Mouse (Mus musculus) gastrocnemius, adult 2 months (tissue): ENCODE data around the gene Maml3. TPM values are rescaled to one million over a fixed set of nuclear protein-coding genes. Genes with fewer than 3 reads are reported as not detected.

Experiments
- DNase-seq: peaks from one replicate; pipeline ENCODE4 v3.0.0; 2022
- H3K27ac ChIP-seq: fragments of 200-600 bp; 2 replicates; pipeline ENCODE4 v1.8.1; 2022; ENCODE audit warnings: mild to moderate bottlenecking
- H3K4me3 ChIP-seq: fragments of 200-600 bp; 2 replicates; pipeline ENCODE4 v1.8.1; 2022; ENCODE audit warnings: mild to moderate bottlenecking, moderate library complexity
- CTCF ChIP-seq: fragments of 200-600 bp; IDR thresholded peaks from 2 replicates; pipeline ENCODE4 v1.8.1; 2022; ENCODE audit warnings: antibody characterized with exemption, mild to moderate bottlenecking, moderate library complexity
- intact Hi-C: fragments of 180-260 bp; cut with DNase I; formaldehyde crosslinking; loops from one replicate; pipeline ENCODE4 v1.15.1; 2025
- total RNA-seq, 2 experiments: library from RNA; stranded (reverse); gene quantifications; 2 replicates each; pipeline ENCODE4 v1.2.3; 2021

The Maml3 gene
- total RNA-seq, 2 experiments from 2014 or later: 2.0 to 2.5 TPM

DNA sequence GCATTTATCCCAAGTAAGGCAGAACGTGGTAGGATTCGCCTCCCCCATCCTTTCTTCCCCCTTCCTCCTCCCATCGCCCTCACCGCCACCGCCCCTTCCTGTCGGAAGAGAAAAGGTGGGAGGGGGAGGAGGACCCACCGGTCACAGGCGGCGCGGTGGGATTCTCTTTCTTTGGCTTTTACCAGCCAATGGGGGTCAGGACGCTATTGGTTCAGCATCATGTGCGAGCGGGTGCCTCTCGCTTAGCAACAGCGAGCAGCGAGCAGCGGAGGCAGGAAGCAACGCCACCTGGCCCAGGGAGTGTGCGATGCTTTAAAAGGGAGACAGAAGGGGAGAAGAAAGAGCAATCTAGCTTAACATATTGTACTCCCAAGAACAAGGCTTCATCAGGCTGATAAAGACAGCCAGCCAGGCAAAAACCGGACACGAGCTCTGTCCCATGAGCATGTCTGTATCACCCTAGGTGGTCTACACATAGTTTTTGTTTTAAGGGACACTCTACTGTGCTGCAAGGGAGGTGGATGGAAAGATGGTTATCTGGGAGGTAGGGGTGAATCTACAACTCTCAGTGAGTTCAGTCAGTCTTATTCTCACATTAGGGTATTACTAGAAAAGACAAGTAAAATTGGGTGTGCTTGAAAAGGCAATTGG lies 97.1 kb downstream of the Maml3 start:
- intact Hi-C loops: loop anchor here (10.0 kb wide), 1 partner anchor 303 kb away; no protein-coding TSS in a partner anchor
- Histone ChIP-seq H3K27ac (peak overlapping the region; percentile 61), H3K4me3 (peak overlapping the region; percentile 73)
- no peak; the same call in 1 of the 2 replicates for TF ChIP-seq CTCF
- peak; percentile 40 for DNase-seq

DNA sequence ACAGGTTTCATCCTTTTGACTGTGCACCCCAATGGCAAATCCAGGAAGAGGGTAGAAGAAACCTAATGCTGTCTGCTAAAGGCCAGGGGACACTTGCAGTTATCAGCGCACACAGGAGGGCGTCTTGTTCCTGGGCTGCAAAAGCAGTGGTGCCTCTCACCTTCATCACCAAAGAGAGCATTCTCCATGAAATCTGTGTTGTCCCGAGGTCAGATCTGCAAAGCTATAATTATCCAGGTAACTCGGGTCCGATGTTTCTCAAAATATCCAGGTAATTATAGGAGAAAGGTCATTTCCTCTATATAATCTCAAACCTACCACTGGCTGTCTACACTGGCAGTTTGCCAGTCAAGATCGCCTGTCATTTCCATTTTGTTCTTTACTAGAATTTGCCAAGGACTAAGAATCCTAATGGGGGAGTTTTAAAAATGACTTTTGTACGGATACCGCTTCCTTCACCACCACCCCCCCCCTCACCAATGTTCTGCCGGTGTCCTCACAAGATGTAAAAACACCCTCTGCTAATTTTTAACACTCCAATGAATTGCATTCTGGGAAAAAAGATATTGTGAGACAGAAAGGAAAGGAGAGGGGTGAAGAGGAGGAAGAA lies 98.0 kb downstream of the Maml3 start:
- TF ChIP-seq CTCF: no peak
- H3K4me3 ChIP-seq: peak overlapping the region; percentile 73

DNA sequence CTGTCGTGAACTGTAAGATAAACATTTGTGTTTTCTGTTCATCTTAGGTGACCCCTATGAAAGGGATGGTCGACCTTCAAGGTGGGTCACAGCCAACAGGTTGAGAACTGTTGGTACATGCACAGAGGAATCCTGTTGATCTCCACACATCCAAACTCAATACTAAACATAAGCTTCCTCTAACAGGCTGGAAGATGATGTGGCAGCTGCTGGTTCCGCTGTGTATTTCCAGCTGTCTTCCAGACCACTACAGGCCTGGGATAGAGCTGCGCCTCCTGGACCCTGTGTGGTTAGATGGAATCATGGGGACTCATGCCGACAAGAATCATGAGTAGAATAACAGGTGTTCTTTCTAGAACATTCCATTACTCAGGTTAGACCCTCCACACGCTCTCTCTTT lies 101.2 kb downstream of the Maml3 start:
- Histone ChIP-seq H3K27ac (no peak overlapping the region), H3K4me3 (no peak overlapping the region)
- no peak for TF ChIP-seq CTCF
- DNase-seq: no peak
- intact Hi-C loops: loop anchor here (10.0 kb wide), 1 partner anchor 299 kb away; no protein-coding TSS in a partner anchor

More for the DNA sequence above, 98.0 kb downstream of the Maml3 start:
- intact Hi-C loops: loop anchor here (10.0 kb wide), 1 partner anchor 302 kb away; no protein-coding TSS in a partner anchor
- no peak overlapping the region for H3K27ac ChIP-seq
- no peak for DNase-seq

DNA sequence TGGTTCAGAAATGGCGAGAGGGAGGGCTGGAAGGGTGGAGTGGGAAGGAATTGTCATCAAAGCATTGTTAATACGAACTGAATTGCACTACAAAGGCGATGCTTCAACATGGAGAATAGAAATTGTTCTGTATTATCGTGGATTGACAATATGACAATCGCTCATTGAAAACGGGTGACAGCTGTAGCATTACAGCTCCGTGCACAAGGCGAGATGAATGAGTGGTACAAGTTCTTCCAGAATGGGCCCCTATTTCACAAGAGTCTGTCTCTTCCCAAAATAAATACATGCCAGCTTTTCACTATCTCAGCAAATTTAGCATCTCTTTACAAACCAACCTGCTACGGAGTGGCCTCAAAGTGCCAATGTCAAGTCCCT lies 103.4 kb downstream of the Maml3 start:
- intact Hi-C loops: loop anchor here (10.0 kb wide), 1 partner anchor 297 kb away; no protein-coding TSS in a partner anchor
- no peak for TF ChIP-seq CTCF
- H3K4me3 ChIP-seq: no peak overlapping the region
- H3K27ac ChIP-seq: no peak overlapping the region
- no peak for DNase-seq

DNA sequence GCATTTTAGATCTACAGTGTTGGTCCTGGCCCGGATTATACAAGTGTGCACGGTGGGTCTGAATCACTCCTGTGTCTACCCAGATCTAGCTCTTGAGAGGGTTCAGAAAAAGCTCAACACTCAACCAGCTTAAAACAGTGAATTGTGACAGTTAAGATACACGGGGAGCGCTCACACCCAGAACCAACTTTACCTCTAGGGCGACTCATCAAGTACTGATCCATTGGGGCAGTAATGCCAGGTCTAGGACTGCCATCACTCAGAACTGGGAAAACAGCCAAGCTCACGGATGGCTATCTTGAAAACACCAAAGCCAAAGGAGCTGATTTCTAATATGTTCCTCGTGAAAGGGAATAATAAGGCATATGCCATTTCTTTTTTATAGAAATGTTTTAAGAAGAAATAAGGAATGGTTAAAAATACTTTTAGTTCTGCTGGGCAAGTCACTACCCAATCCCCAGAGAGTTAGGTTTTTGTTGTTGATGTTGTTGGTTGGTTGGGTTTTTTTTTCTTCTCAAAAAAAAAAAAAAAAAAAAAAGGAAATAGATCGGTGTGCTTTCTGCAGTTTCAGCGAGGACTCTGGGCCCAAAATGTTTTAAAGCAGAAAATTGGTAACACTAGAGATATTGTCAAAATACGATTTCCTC lies 103.9 kb downstream of the Maml3 start:
- intact Hi-C loops: loop anchor here (10.0 kb wide), 1 partner anchor 296 kb away; no protein-coding TSS in a partner anchor

GRCm38 (mm10) chr3:51999671-52000437 lies 105.0 kb downstream of the Maml3 start:
- peak; percentile 39 for DNase-seq
- no peak for TF ChIP-seq CTCF
- intact Hi-C loops: loop anchor here (10.0 kb wide), 1 partner anchor 295 kb away; no protein-coding TSS in a partner anchor
- no peak overlapping the region for H3K4me3 ChIP-seq
- H3K27ac ChIP-seq: no peak overlapping the region

More for the DNA sequence above, 103.9 kb downstream of the Maml3 start:
- no peak for TF ChIP-seq CTCF
- H3K27ac ChIP-seq: no peak overlapping the region
- no peak overlapping the region for H3K4me3 ChIP-seq
- DNase-seq: no peak

DNA sequence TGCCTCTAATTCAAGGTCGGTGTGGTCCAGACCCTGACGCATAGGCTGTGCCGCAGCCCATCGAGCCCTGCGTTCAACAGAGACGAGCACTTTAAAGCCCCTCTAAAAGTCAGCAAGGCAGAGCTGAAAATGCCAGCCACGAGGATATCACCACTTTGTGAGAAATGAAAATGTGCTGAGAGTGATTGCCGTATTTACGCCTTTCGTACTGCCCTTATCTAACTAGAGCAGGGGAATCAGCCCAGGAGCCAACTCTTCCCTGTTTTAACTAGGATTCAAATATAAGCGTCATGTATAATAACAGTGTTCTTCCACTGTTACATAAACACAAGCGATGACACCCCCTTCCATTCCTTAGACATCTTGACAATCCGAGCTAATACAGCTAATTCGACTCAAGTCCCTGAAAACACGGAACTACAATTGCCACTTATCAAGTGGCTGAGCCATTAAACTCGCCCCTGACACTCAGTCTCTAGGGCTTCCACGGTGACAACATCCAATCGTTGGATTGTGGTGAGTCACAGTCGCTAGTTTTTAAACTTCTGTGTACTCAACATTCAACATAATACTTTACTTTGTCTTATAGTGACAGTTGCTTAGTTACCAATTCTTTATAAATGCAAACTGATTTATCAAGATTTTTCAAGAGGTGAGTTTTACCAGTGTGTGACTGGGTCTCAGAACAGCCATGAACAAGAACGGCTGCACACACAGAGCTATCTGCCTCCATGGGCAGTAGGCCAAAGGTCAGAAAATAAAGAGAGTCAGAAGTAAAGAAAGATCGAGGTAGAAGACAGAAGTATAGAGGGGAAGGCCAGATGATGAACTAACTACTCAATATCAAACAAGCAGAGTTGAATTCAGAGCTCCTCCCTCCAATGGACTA lies 106.1 kb downstream of the Maml3 start:
- H3K4me3 ChIP-seq: no peak overlapping the region
- TF ChIP-seq CTCF: no peak
- intact Hi-C loops: no loop called here
- no peak for DNase-seq
- H3K27ac ChIP-seq: no peak overlapping the region

DNA sequence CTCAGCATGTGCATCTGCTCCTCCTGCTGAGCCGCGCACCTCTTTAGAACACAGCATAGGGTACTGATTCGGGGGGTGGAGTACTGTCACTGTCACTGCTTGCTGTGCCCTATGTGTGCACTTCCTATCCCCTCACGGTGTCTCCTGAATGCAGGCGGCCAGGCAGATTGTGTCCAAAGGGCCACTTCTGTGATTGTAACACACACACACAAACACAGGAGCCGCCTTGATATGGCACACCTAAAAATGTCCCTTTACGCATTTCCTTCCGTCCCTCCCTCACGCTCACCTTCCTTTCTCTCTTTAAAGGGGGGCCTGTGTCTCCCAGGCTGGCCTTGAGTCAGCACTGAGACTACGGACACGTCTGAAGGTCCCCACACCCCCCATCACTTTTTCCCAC lies 107.3 kb downstream of the Maml3 start:
- Histone ChIP-seq H3K4me3 (no peak overlapping the region), H3K27ac (no peak overlapping the region)
- DNase-seq: no peak
- intact Hi-C loops: no loop called here
- TF ChIP-seq CTCF: no peak

DNA sequence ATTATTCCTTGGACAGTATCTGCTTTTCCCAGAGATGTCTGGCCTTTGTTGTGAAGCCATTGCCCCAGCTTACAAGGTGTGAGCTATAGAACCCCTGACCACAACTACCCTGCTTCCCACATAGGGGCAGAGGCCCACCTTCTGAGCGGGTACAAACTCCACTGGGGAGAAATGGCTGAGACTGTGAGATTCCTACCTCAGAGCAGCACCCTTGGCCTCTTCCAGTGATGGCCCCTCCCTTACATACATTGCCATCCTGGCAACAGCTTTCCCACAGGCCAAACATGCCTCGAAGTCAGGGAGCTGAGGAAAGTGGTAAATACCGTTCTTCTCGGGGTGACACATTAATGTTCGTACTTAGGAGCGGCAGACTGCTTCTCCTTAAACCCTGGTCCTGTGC lies 118.4 kb downstream of the Maml3 start:
- no peak for TF ChIP-seq CTCF
- intact Hi-C loops: no loop called here
- Histone ChIP-seq H3K27ac (no peak overlapping the region), H3K4me3 (no peak overlapping the region)
- DNase-seq: no peak

DNA sequence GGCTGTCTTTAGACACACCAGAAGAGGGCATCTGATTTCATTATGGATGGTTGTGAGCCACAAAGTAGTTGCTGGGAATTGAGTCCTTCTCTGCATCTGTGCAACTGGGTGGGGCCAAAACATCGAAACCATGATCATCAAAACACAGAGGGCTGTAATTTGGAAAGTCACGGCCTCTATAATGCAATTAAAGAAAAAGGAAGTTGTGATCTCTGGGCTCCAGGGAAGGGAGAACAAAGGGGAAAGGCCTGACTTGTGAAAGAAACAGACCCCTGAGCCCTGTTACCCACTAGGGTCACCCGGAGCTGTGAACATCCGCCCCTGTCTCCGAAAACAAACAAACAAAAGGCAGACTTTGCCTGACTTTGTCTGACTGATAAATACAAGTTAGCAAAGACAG lies 123.4 kb downstream of the Maml3 start:
- TF ChIP-seq CTCF: no peak
- H3K4me3 ChIP-seq: no peak overlapping the region
- H3K27ac ChIP-seq: no peak overlapping the region
- no peak for DNase-seq
- intact Hi-C loops: no loop called here

- intact Hi-C loops: no loop called here
- Histone ChIP-seq H3K4me3 (no peak overlapping the region), H3K27ac (no peak overlapping the region)
- no peak for TF ChIP-seq CTCF
- DNase-seq: no peak
Observed at GRCm38 (mm10) chr3:51977654-51978352, 127.1 kb downstream of the Maml3 start.
